Mouse (Mus musculus) small intestine, adult 2 months (tissue): ENCODE results near the gene Tbxas1.

Experiments used
- CTCF ChIP-seq: fragments of 200-500 bp; IDR thresholded peaks from 2 replicates; pipeline ENCODE4 v1.5.1; 2012; ENCODE audit warnings: low read depth, mild to moderate bottlenecking, control low read depth, inconsistent platforms, low read length, moderate library complexity, mixed read lengths; ENCODE audit not compliant: insufficient replicate concordance, insufficient read length; ENCODE audit errors: extremely low read depth
- POLR2A ChIP-seq: fragments of 200-500 bp; IDR thresholded peaks from 2 replicates; pipeline ENCODE4 v1.6.1; 2012; ENCODE audit warnings: low read depth, mild to moderate bottlenecking, control low read depth, inconsistent platforms, low read length, moderate library complexity

GRCm38 (mm10) chr6:38972826-38973225, 97.6 kb downstream of the Tbxas1 start:
- no peak for TF ChIP-seq POLR2A
- TF ChIP-seq CTCF, result no peak
